Mouse (Mus musculus) activated CD4-positive, CD25-positive, alpha-beta regulatory T cell, adult 4 months (primary cell): ENCODE data around the gene Gm9125. TPM values are rescaled to one million over a fixed set of nuclear protein-coding genes. Genes with fewer than 3 reads are reported as not detected.
"Not testable (repeated sequence)": the region's sequence is repeated elsewhere in the genome, so short reads cannot be mapped to it uniquely, and the experiment has no call there.

Experiments used
- ATAC-seq: one replicate; pipeline ENCODE4 v1.8.0; 2017
- polyA plus RNA-seq, 2 experiments: library from polyadenylated mRNA; unstranded; fragments of 100-300 nt; shearing (Covaris generic); gene quantifications; one replicate each; pipeline ENCODE4 v1.2.1; 2017

Gm9125 gene
- not detected for polyA plus RNA-seq

- ATAC-seq = not testable (repeated sequence)
These were observed at the start of gene Gm9125 for GRCm38 (mm10) chr3:94054785-94055184. Gene Gm9125 (minus strand): TSS chr3:94054885.

- not testable (repeated sequence) for ATAC-seq
These were observed 17.9 kb upstream of the Gm9125 start, which contains the start of gene Gm10697 for GRCm38 (mm10) chr3:94072544-94072943. Gene Gm10697 (minus strand): TSS chr3:94072644.

GRCm38 (mm10) chr3:94049566-94050121, 5.0 kb downstream of the Gm9125 start:
- ATAC-seq = not testable (repeated sequence)

GRCm38 (mm10) chr3:94038241-94038640, 16.4 kb downstream of the Gm9125 start:
- ATAC-seq = not testable (repeated sequence)

- ATAC-seq = not testable (repeated sequence)
These were observed 20.3 kb downstream of the Gm9125 start for GRCm38 (mm10) chr3:94034400-94034799.

Other genes with a start within 250 kb of the Gm9125 start
- gene Tdpoz3, start 228.9 kb downstream of the Gm9125 start, polyA plus RNA-seq = not detected
- not detected for gene Gm9117, start 111.3 kb downstream of the Gm9125 start, polyA plus RNA-seq
- not detected for gene Tdpoz5, start 93.6 kb downstream of the Gm9125 start, polyA plus RNA-seq
- not detected for gene Gm10697, start 17.8 kb upstream of the Gm9125 start, polyA plus RNA-seq
- gene Gm10696, start 123.3 kb upstream of the Gm9125 start, polyA plus RNA-seq = not detected
- gene Gm5286, start 141.8 kb upstream of the Gm9125 start, polyA plus RNA-seq = not detected
- not detected for gene Gm4778, start 209.2 kb upstream of the Gm9125 start, polyA plus RNA-seq